Mouse (Mus musculus) stomach, postnatal 0 days (tissue): ENCODE data around the gene Gm20807. TPM values are rescaled to one million over a fixed set of nuclear protein-coding genes. Genes with fewer than 3 reads are reported as not detected.
"Not testable (repeated sequence)": the region's sequence is repeated elsewhere in the genome, so short reads cannot be mapped to it uniquely, and the experiment has no call there.

Experiments used
- ATAC-seq: fragments of 200-750 bp; cut with Nextera tagmentation; 2 replicates; pipeline ENCODE4 v1.8.0; 2017; ENCODE audit not compliant: low FRiP score, low TSS enrichment
- DNase-seq: peaks from one replicate; pipeline ENCODE4 v3.0.0-alpha.2; 2016; ENCODE audit warnings: low spot score
- H3K27ac ChIP-seq: fragments of 300-500 bp; sonication (generic); replicated peaks from 2 replicates; pipeline ENCODE4 v1.5.1; 2014; ENCODE audit warnings: mild to moderate bottlenecking, control low read depth
- H3K27me3 ChIP-seq: fragments of 300-500 bp; sonication (generic); 2 replicates; pipeline ENCODE4 v1.6.1; 2014; ENCODE audit warnings: low read length; ENCODE audit not compliant: control insufficient read depth, insufficient read depth
- H3K36me3 ChIP-seq: fragments of 300-500 bp; sonication (generic); 2 replicates; pipeline ENCODE4 v1.6.1; 2014; ENCODE audit warnings: low read length, mixed read lengths; ENCODE audit not compliant: control insufficient read depth, insufficient read depth
- H3K4me1 ChIP-seq: fragments of 300-500 bp; sonication (generic); replicated peaks from 2 replicates; pipeline ENCODE4 v1.6.1; 2014; ENCODE audit warnings: antibody characterized with exemption; ENCODE audit not compliant: control insufficient read depth, insufficient read depth
- H3K4me2 ChIP-seq: fragments of 300-500 bp; sonication (generic); replicated peaks from 2 replicates; pipeline ENCODE4 v1.6.1; 2014; ENCODE audit warnings: low read depth, mild to moderate bottlenecking, control low read depth, moderate library complexity
- H3K4me3 ChIP-seq: fragments of 300-500 bp; sonication (generic); 2 replicates; pipeline ENCODE4 v1.5.1; 2014; ENCODE audit warnings: low read depth, low read length, control low read depth
- H3K9ac ChIP-seq: fragments of 300-500 bp; sonication (generic); 2 replicates; pipeline ENCODE4 v1.6.1; 2014; ENCODE audit warnings: mild to moderate bottlenecking, low read length, control low read depth, mixed read lengths
- H3K9me3 ChIP-seq: fragments of 300-500 bp; sonication (generic); 2 replicates; pipeline ENCODE4 v1.6.1; 2016; ENCODE audit warnings: low read length; ENCODE audit not compliant: control insufficient read depth
- polyA plus RNA-seq: library from polyadenylated mRNA; unstranded; fragments of >200 nt; fragmentation: Nextera tagmentation; extraction: Ambion mirVana; gene quantifications from 2 replicates; pipeline ENCODE4 v1.2.1, GENCODE M21; 2015

Gm20807 gene
- not detected in 2 replicates for polyA plus RNA-seq

- not testable (repeated sequence) for H3K27ac ChIP-seq, H3K4me1 ChIP-seq, ATAC-seq, H3K4me2 ChIP-seq, H3K9me3 ChIP-seq, H3K9ac ChIP-seq, DNase-seq, H3K36me3 ChIP-seq, H3K27me3 ChIP-seq, H3K4me3 ChIP-seq
Observed at GRCm38 (mm10) chrY:13042591-13042990, at the start of gene Gm20807. Gm20807 (plus strand) TSS chrY:13042891.

Other genes with a start within 250 kb of the Gm20807 start
- gene Gm21891, start 90.6 kb downstream of the Gm20807 start, polyA plus RNA-seq = not detected in 2 replicates
- not detected in 2 replicates for gene Gm21425, start 119.1 kb downstream of the Gm20807 start, polyA plus RNA-seq
- gene Gm21828, start 181.0 kb downstream of the Gm20807 start, polyA plus RNA-seq = not detected in 2 replicates
- not detected in 2 replicates for gene Gm21440, start 209.5 kb downstream of the Gm20807 start, polyA plus RNA-seq
- not detected in 2 replicates for gene Gm21454, start 209.6 kb downstream of the Gm20807 start, polyA plus RNA-seq